Mouse (Mus musculus) adrenal gland, postnatal 36 days (tissue): ENCODE measurements around the gene Gm5168. TPM values are rescaled to one million over a fixed set of nuclear protein-coding genes. Genes with fewer than 3 reads are reported as not detected.
"Not testable (repeated sequence)": the region's sequence is repeated elsewhere in the genome, so short reads cannot be mapped to it uniquely, and the experiment has no call there.

Experiments
- DNase-seq, 2 experiments: peaks; one replicate each; pipeline ENCODE4 v3.0.0; 2021; ENCODE audit warnings: mixed read lengths in 1 of 2
- long read RNA-seq, 2 experiments: library from polyadenylated mRNA; stranded (forward); transcript quantifications; one replicate each; pipeline ENCODE4 v2.0.0; 2021; ENCODE audit warnings: borderline sequencing depth in 2 of 2
- total RNA-seq, 2 experiments: library from RNA; stranded (reverse); gene quantifications; 2 replicates each; pipeline ENCODE4 v1.2.3; 2021

Gm5168 gene
- total RNA-seq: not detected
- long read RNA-seq, experiment 1: 0 reads
- long read RNA-seq, experiment 2: 0 reads

DNA sequence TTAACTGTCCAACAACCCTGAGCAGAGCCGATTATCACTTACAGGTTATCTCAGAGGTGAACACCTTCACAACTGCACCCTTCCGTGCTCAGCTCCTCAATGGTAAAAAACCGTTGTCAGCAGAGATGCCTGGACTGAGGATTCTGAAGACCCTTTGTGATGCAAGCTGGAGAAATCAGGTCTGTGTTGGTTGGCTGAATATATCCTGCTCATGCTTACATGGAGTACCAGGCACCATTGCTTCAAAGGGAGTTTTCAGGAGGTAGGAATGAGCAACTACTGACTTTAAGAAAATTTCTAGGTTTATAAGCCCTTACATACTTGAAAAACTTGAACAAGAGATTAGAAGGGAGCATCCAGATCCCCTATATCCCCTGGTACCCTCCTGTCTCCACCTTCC, at the start of gene Gm5168:
Gene Gm5168 (minus strand): TSS at position 101 of the 400 bp plus-strand sequence.
- DNase-seq: not testable (repeated sequence)

Other genes starting within 250 kb of the Gm5168 start
- not detected for gene Gm2012, start 180.3 kb upstream of the Gm5168 start, total RNA-seq